Mouse (Mus musculus) urinary bladder, postnatal 14 days (tissue): ENCODE measurements around the gene Cc2d2b.

Source experiments
- DNase-seq: peaks from one replicate; pipeline ENCODE4 v3.0.0; 2021; ENCODE audit warnings: low spot score

Cc2d2b gene

DNA sequence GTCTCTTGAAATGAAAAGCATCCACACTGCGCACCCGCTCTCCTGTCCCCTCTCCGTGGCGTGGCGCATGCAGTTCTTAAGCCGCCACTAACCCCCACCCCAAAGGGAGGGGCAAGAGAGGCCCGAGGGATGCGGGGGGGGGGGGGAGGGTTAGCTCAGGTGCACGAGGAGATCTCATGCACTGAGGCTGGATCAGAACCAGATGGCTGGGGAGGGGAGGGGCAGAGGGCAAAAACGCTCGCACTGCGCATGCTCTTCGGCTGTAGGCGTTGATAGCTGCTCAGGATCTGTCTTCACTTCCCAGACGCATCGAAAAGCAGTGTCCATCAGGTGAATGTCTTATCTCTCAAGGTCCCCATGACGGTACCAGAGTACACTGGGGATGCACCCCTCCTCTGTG lies at the start of gene Cc2d2b:
TSS of gene Cc2d2b (plus strand) at position 195 of the 400 bp plus-strand sequence.
- DNase-seq: no peak

DNA sequence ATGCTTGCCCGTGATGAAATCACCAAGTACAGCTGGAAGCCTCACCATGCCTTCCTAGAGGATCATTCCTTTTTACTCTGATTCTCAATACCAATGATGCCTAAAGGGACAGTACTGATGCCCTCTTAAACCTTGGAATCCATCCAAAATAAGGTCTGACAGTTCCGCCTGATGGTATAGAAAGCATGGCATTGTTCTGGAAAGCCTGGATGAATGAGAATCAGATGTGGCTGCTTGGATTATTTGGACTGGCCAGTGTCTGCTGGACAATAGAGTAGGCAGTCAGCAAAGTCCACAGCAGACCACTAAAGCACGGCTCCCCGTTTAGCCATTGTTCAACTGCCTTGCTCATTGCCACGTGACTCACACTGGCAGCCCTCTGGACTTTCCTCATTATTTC lies 48.7 kb upstream of the Cc2d2b start:
- DNase-seq: no peak

- no peak for DNase-seq
Measured at GRCm38 (mm10) chr19:40702406-40702805, 46.1 kb upstream of the Cc2d2b start.

- no peak for DNase-seq
Measured at GRCm38 (mm10) chr19:40712889-40713628, 35.5 kb upstream of the Cc2d2b start.

DNA sequence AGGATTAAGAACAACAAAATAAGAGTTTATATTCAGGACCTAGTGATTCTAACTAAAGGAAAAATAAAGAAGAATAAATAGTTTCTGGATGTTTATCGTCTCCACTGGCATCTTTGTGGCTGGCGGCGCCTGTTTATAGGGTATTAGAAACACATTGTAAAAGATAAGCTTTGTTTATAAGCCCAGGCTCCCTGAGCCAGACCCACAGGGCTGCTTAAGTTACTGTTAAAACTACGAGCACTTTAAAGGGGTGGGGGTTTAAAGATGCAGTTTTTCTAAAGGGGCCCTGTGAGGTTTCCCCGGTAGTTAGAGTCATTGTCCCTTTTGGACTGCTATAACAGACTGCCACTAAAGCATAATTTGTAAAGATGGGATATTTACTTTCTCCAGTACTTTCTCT lies 33.9 kb upstream of the Cc2d2b start:
- DNase-seq: no peak

- no peak for DNase-seq
Measured at GRCm38 (mm10) chr19:40716981-40717380, 31.6 kb upstream of the Cc2d2b start.

DNA sequence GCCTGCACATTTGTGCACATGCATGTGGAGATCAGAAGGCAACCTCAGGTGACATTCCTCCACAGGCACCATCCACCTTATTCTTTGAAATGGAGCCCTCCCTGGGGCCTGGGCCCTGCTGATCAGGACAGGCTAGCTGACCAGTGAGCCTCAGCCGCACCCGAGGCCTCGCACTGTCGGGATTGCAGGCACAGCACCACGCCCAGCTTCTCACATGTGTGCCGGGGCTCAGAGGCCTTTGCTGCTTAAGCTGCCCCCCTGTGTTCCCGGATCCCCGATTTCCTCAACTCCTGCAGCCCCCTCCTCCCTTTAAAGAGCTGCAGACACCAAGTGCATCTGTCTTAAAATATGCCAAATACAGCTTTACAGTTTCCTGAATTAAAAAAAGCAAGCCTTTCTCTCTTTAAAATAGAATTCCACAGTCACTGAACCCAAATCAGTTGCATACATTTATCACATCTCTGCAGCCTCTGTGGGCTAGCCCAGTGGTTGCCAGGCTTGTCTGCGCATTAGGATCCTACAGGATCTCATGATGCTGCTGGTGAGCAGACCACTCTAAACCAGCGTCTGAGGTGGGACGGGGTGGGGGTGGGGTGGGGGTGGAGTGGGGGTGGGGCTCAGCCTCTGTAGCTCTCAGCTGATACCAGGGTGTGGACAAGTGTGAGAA lies 29.0 kb upstream of the Cc2d2b start:
- no peak for DNase-seq

GRCm38 (mm10) chr19:40720381-40720780 lies 28.2 kb upstream of the Cc2d2b start:
- no peak for DNase-seq

GRCm38 (mm10) chr19:40722137-40723038 lies 26.2 kb upstream of the Cc2d2b start:
- peak; percentile 51 for DNase-seq

DNA sequence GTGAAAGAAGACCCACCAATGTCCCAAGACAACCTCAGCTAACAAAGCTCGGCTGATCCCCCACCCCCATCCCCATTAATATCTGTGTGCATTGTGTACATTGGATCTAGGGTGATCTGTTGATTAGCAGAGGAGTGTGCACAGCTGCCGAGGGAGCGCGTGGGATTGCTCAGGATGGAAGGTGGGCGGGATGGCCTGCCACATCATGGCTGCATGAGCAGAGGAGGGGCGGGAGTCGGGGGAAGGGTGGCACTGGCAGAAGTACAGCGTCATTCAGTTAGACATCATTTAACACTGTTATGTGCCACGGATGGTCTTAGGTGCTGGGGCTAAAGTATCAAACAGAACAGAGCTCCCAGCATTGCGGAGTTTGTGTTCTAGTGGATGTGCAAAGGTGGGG lies 25.0 kb upstream of the Cc2d2b start:
- DNase-seq: no peak

DNA sequence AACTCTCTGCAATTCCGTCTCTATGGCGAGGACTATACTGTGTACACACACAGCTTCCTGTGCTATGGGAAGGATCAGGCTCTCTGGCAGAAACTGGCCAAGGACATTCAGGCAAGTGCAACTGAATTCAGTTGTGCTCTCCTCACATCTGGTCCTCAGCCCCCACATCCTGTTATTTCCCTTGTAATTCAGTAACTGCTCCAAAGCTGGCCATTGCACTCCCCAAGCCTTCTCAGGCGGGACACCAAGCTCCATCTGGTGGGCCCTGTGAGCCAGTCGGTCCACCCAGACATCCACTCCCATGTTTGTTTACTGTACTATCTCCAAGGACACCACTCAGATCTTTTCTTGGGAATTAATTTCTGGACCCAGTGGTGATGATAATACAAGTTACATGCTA lies 22.4 kb upstream of the Cc2d2b start:
- DNase-seq: peak; percentile 27

- DNase-seq: no peak
Measured at GRCm38 (mm10) chr19:40726614-40727013, 21.9 kb upstream of the Cc2d2b start.

DNA sequence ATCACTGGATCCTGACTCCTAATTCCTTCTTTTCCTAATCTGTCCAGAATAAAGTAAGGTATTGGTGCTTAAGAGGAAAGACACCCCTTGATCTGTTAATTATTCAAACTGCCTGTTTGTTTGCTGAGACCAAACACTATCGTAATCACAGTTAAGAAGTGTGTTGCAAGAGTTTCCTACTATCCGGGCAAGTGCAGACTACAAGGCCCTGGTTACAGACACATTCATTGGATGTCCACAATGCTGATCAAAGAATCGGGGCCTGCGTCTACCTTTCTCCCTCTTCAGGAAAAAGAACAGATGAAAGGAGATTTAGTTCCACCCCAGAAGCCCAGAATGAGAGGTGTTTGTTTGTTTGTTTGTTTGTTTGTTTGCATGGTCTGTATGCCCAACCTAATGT lies 20.3 kb upstream of the Cc2d2b start:
- no peak for DNase-seq

DNA sequence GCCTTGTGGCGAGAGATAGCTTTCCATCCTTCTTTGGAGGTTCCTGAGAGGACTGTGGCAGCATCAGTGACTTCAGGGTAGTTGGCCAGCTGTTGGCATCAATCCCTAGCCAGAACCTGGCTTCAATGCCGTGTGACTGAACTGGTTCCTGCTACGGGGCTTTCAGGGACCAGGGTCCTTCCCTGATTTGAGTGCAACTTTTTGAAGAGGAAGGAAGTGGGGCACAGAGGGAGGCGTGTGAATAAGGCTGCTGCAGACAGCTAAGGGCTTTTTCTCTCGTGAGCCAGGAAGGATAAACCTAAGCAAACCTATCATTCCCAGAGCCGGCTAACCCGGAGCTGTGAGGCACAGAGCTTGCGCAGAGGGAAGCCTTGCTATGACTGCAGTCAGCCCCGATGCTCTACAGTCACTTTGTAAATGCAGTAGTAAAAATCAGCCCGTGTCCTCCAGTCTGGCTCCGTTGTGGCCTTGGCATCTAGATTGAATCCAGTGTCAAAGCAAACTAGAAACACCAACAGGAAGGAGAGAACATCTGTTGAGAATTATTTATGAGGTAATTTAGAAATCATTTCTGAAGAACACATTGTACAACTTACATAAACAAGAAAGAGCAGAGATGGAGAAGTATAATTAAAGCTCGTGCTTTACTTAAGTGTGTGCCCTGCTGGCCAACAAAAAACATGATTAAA lies 19.7 kb upstream of the Cc2d2b start:
- DNase-seq: no peak

- no peak for DNase-seq
Measured at GRCm38 (mm10) chr19:40733409-40733808, 15.1 kb upstream of the Cc2d2b start.

DNA sequence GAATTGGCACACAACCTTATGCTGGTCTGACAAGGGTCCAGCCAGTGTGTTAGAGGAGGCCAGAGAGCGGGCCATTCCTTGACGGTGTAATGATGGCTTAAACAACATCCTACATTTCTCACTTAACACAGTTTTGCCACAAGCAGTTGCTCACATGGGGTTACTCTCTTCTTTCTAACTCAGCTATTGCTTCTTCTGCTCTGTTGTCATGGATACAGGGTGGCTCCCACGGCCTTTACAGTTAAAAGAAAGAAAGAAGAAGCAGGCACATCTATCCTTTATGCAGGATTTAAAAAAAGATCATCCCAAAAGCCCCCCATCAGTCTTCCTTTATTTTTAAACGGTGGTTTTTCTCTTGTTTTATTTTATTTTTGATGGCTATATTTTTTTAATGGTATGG lies 14.7 kb upstream of the Cc2d2b start:
- DNase-seq: no peak

DNA sequence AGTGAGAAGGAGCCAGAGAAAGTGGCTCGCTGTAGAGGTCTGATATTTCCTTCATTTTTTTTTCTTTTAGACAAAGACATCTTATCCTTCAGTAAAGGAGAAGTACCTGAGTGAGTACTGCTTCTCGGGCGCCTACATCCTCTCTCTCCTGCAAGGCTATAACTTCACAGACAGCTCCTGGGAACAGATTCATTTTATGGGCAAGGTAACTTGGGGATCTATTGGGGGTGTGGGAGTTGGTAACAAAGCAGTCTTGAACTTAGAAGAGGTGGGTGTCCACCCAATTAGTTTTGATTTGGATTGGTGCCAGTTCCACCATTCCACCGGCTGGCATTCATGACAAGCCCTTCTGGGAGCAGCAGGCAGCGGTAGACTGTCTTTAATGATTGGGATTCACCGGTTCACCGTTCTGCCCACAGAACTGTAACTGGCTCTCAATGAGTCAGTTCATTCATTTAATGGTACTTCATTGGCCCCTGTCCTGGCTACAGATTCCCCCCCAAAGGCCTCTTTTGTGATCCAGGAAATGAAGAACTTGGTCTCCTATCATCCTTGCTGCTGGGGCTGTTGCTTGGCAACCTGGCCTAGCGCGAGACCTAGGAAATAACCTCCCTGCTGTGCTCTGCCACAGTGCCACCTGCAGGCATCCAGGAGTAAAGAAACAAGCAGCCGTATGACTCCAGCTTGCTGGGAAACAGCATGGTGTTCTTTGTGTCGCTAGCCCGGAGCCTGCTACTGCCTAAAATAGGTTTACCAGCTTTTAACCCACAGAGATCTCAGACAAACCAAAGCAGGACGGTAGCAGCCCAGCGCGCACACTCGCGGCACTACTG lies 11.7 kb upstream of the Cc2d2b start:
- peak; percentile 66 for DNase-seq

DNA sequence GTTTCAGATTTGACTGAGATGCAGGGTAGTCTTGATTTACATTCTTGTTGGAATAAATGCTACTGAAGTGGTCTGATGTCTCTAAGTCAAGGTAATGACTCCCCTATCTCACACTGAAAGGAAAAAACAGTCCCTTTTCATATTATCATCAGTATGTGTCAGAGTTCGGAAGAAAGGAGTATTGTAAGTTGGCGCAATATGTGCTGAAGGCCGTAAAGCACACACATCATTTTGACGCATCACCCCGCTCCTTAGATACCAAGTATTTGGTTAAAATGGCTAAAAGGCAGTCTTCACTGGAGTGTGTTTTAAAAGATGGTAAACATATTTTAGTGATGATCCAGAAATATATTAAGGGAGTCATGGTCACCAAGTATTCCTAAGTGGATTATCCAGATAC lies 10.9 kb upstream of the Cc2d2b start:
- DNase-seq: no peak

- DNase-seq: no peak
Measured at GRCm38 (mm10) chr19:40738683-40739324, 9.7 kb upstream of the Cc2d2b start.

DNA sequence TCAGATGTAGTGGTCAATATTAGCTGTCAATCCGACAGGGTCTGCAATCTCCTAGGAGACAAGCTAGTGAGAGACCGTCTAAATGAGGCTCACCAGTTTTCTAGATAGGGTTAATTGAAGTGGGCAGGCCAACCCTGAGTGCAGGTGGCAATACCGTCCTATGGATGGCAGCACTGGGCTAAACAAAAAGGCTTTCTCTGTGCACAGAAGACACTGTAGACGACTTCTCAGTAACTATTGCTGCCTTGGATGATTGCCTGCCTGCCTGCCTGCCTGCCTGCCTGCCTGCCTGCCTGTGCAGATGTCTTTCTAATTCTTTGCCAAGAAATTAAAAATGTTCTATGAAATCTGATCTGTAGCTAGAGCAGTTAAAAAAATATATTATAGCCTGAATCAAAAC lies 1.9 kb upstream of the Cc2d2b start:
- no peak for DNase-seq

- peak; percentile 43 for DNase-seq
Measured at GRCm38 (mm10) chr19:40754311-40754710, 5.8 kb downstream of the Cc2d2b start.
